Mouse (Mus musculus) liver, embryonic 14.5 days (tissue): ENCODE data around the gene Hmgb3. TPM values are rescaled to one million over a fixed set of nuclear protein-coding genes. Genes with fewer than 3 reads are reported as not detected.
A peak's percentile ranks its signal among the peaks of the same experiment; 100 is the strongest.
"Not testable (repeated sequence)": the region's sequence is repeated elsewhere in the genome, so short reads cannot be mapped to it uniquely, and the experiment has no call there.

Experiments
- ATAC-seq: fragments of 200-750 bp; cut with Nextera tagmentation; 2 replicates; pipeline ENCODE4 v1.8.0; 2017; ENCODE audit warnings: moderate number of reproducible peaks, mild to moderate bottlenecking, moderate library complexity; ENCODE audit not compliant: insufficient read depth
- DNase-seq, 3 experiments: peaks; one replicate each; pipeline ENCODE4 v3.0.0-alpha.2; 2012 to 2013; ENCODE audit warnings: low read depth in 3 of 3, low spot score in 3 of 3
- H3K27ac ChIP-seq: fragments of 300-500 bp; sonication (generic); 2 replicates; pipeline ENCODE4 v1.5.1; 2014; ENCODE audit warnings: moderate library complexity, mild to moderate bottlenecking, control low read depth, inconsistent platforms
- H3K27me3 ChIP-seq: fragments of 300-500 bp; sonication (generic); 2 replicates; pipeline ENCODE4 v1.6.1; 2014; ENCODE audit warnings: mild to moderate bottlenecking, low read length, moderate library complexity; ENCODE audit not compliant: control insufficient read depth, insufficient read depth
- H3K36me3 ChIP-seq: fragments of 300-500 bp; sonication (generic); replicated peaks from 2 replicates; pipeline ENCODE4 v1.6.1; 2014; ENCODE audit warnings: low read depth; ENCODE audit not compliant: control insufficient read depth, insufficient read depth
- H3K4me1 ChIP-seq, 2 experiments: fragments of 200-500 bp in 1 of 2; fragments of 300-500 bp in 1 of 2; sonication (generic) in 1 of 2; replicated peaks; 2 replicates each; pipeline ENCODE4 v1.6.1; 2012 to 2014; ENCODE audit warnings: antibody characterized with exemption in 1 of 2, inconsistent platforms in 1 of 2, low read length in 1 of 2; ENCODE audit not compliant: control insufficient read depth in 2 of 2, insufficient read depth in 2 of 2
- H3K4me2 ChIP-seq: fragments of 300-500 bp; sonication (generic); 2 replicates; pipeline ENCODE4 v1.6.1; 2014; ENCODE audit warnings: low read depth, mild to moderate bottlenecking, control low read depth, moderate library complexity
- H3K4me3 ChIP-seq, 2 experiments: fragments of 200-500 bp in 1 of 2; fragments of 300-500 bp in 1 of 2; sonication (generic) in 1 of 2; 2 replicates each; pipeline ENCODE4 v1.5.1; 2012 to 2014; ENCODE audit warnings: low read depth in 2 of 2, low read length in 2 of 2, mild to moderate bottlenecking in 2 of 2, control low read depth in 1 of 2, inconsistent platforms in 1 of 2, moderate library complexity in 1 of 2; ENCODE audit not compliant: insufficient read depth in 1 of 2
- H3K9ac ChIP-seq: fragments of 300-500 bp; sonication (generic); replicated peaks from 2 replicates; pipeline ENCODE4 v1.6.1; 2014; ENCODE audit warnings: mild to moderate bottlenecking, control low read depth, moderate library complexity
- H3K9me3 ChIP-seq: fragments of 300-500 bp; sonication (generic); 2 replicates; pipeline ENCODE4 v1.6.1; 2016; ENCODE audit warnings: low read length, mixed read lengths; ENCODE audit not compliant: control insufficient read depth
- CTCF ChIP-seq: IDR thresholded peaks from 2 replicates; pipeline ENCODE4 v1.5.1; 2016; ENCODE audit warnings: antibody characterized with exemption, low read depth, control low read depth
- EP300 ChIP-seq: IDR thresholded peaks from 2 replicates; pipeline ENCODE4 v1.6.1; 2016; ENCODE audit warnings: antibody characterized with exemption, low read depth
- WGBS: fragments of 180-500 bp; shearing (Covaris S2); extraction: QIAGEN DNeasy Blood & Tissue Kit; methylation state at CpG from one replicate; pipeline ENCODE4 v1.1.7; 2014; ENCODE audit not compliant: insufficient replicate concordance; 5-methylcytosine and 5-hydroxymethylcytosine counted together
- polyA plus RNA-seq, 2 experiments: library from polyadenylated mRNA; depleted of rRNA in 1 of 2; stranded (reverse) in 1 of 2; unstranded in 1 of 2; fragments of >200 nt; fragmentation: Nextera tagmentation in 1 of 2; extraction: Ambion mirVana in 1 of 2; gene quantifications; 2 replicates each; pipeline versions ENCODE4 v1.2.1 to v1.2.3; 2012 to 2014

Gene Hmgb3
- polyA plus RNA-seq (2012; rRNA removed) (95.7 and 170 TPM in 2 replicates), polyA plus RNA-seq (2014; fragmentation: Nextera tagmentation; extraction: Ambion mirVana) (148 and 169 TPM in 2 replicates)

- ATAC-seq = peak; percentile 93
- WGBS = 15% methylated on average over 47 of the region's 59 CpGs
Measured at GRCm38 (mm10) chrX:71555415-71556114, at the start of gene Hmgb3. TSS of gene Hmgb3 (plus strand) at chrX:71555918.

GRCm38 (mm10) chrX:71506591-71506990 is 49.1 kb upstream of the Hmgb3 start:
- not testable (repeated sequence) for H3K4me2 ChIP-seq, H3K4me1 ChIP-seq, H3K36me3 ChIP-seq, H3K9ac ChIP-seq, H3K9me3 ChIP-seq, H3K27me3 ChIP-seq, DNase-seq, H3K4me3 ChIP-seq, H3K27ac ChIP-seq, ATAC-seq
- WGBS = 64% methylated on average over 4 of the region's 4 CpGs

More at GRCm38 (mm10) chrX:71555415-71556114, at the start of gene Hmgb3:
- peak within 1 kb of the TSS; percentile 87 to 88 for H3K4me3 ChIP-seq
- peak within 1 kb of the TSS; percentile 94 for H3K9ac ChIP-seq
- TF ChIP-seq CTCF (peak; percentile 12; the same call in 1 of the 2 replicates), EP300 (no peak)
- 0 out of 4 replicates have a peak, but pooled peaks cover 0 to 2% of the 10 kb centered on the region in 2 experiments for H3K4me1 ChIP-seq
- no peaks in the 10 kb centered on the region for H3K27me3 ChIP-seq
- H3K4me2 ChIP-seq = peak within 1 kb of the TSS; percentile 88
- H3K27ac ChIP-seq = peak within 1 kb of the TSS; percentile 88
- peak; percentile 82 to 84 (median 82) for DNase-seq
- H3K36me3 ChIP-seq = peaks cover 4% of the 10 kb centered on the region
- no peaks in the 10 kb centered on the region; the same call in 1 of the 2 replicates for H3K9me3 ChIP-seq

GRCm38 (mm10) chrX:71519252-71519651 is 36.5 kb upstream of the Hmgb3 start:
- WGBS = 38% methylated on average over 4 of the region's 4 CpGs
- DNase-seq = peak in 2 of 3 experiments; percentile 19 to 29
- Histone ChIP-seq H3K27me3 (no peaks in the 10 kb centered on the region), H3K9me3 (no peaks in the 10 kb centered on the region), H3K9ac (no peak overlapping the region), H3K4me3 (no peak overlapping the region), H3K4me1 (peaks cover 0 to 13% of the 10 kb centered on the region in 2 experiments; a peak in 3 of 4 replicates), H3K4me2 (no peak overlapping the region), H3K27ac (no peak overlapping the region), H3K36me3 (no peaks in the 10 kb centered on the region)
- ATAC-seq = peak; percentile 79; the same call in 1 of the 2 replicates
- TF ChIP-seq CTCF = no peak
- peak; percentile 74 for TF ChIP-seq EP300

GRCm38 (mm10) chrX:71522889-71523288 is 32.8 kb upstream of the Hmgb3 start:
- Histone ChIP-seq H3K4me2 (no peak overlapping the region), H3K4me1 (peaks cover 14 to 29% of the 10 kb centered on the region in 2 experiments), H3K27ac (no peak overlapping the region), H3K4me3 (no peak overlapping the region), H3K9me3 (no peaks in the 10 kb centered on the region), H3K9ac (no peak overlapping the region), H3K36me3 (no peaks in the 10 kb centered on the region), H3K27me3 (no peaks in the 10 kb centered on the region)
- no peak for TF ChIP-seq CTCF
- peak; percentile 47; the same call in 1 of the 2 replicates for TF ChIP-seq EP300
- ATAC-seq (0 out of 2 replicates have a peak, but pooled peaks have one; percentile 31), DNase-seq (no peak)
- 81% methylated on average over 3 of the region's 3 CpGs for WGBS

GRCm38 (mm10) chrX:71524310-71524709 is 31.4 kb upstream of the Hmgb3 start:
- Histone ChIP-seq H3K4me2 (peak overlapping the region; percentile 27), H3K36me3 (no peaks in the 10 kb centered on the region), H3K4me1 (peaks cover 14 to 23% of the 10 kb centered on the region in 2 experiments), H3K9ac (no peak overlapping the region), H3K4me3 (no peak overlapping the region), H3K27ac (no peak overlapping the region), H3K27me3 (no peaks in the 10 kb centered on the region), H3K9me3 (no peaks in the 10 kb centered on the region)
- 23% methylated on average over 2 of the region's 2 CpGs for WGBS
- TF ChIP-seq CTCF = no peak
- TF ChIP-seq EP300 = no peak
- ATAC-seq (peak; percentile 66; the same call in 1 of the 2 replicates), DNase-seq (peak in 2 of 3 experiments; percentile 50 to 63)
